Mouse (Mus musculus) limb, embryonic 10.5 days (tissue): Measurements from ENCODE around the gene Trpm3. TPM values are rescaled to one million over a fixed set of nuclear protein-coding genes. Genes with fewer than 3 reads are reported as not detected.

ENCODE experiments used
- DNase-seq: peaks from one replicate; pipeline ENCODE4 v3.0.0-alpha.2; 2017; ENCODE audit warnings: low spot score
- H3K27ac ChIP-seq: fragments of 300-500 bp; sonication (generic); 2 replicates; pipeline ENCODE4 v1.5.1; 2016; ENCODE audit warnings: mild to moderate bottlenecking
- H3K27me3 ChIP-seq: fragments of 300-500 bp; sonication (generic); 2 replicates; pipeline ENCODE4 v1.6.1; 2016; ENCODE audit warnings: low read depth, mild to moderate bottlenecking; ENCODE audit not compliant: poor library complexity, severe bottlenecking
- H3K36me3 ChIP-seq: fragments of 300-500 bp; sonication (generic); 2 replicates; pipeline ENCODE4 v1.6.1; 2016; ENCODE audit warnings: mild to moderate bottlenecking, moderate library complexity
- H3K4me1 ChIP-seq: fragments of 300-500 bp; sonication (generic); 2 replicates; pipeline ENCODE4 v1.6.1; 2016
- H3K4me3 ChIP-seq: fragments of 300-500 bp; sonication (generic); 2 replicates; pipeline ENCODE4 v1.5.1; 2016; ENCODE audit warnings: mild to moderate bottlenecking, moderate library complexity
- H3K9me3 ChIP-seq: fragments of 300-500 bp; sonication (generic); replicated peaks from 2 replicates; pipeline ENCODE4 v1.6.1; 2016; ENCODE audit warnings: mild to moderate bottlenecking
- WGBS: fragments of 180-500 bp; shearing (Covaris S2); methylation state at CpG from one replicate; pipeline ENCODE4 v1.1.7; 2016; 5-methylcytosine and 5-hydroxymethylcytosine counted together
- polyA plus RNA-seq: library from polyadenylated mRNA; unstranded; fragments of >200 nt; fragmentation: Nextera tagmentation; extraction: Ambion mirVana; gene quantifications from 2 replicates; pipeline ENCODE4 v1.2.1, GENCODE M21; 2016

Trpm3 gene
- polyA plus RNA-seq, 1 experiment from 2014 or later, result 0.93 TPM

- H3K9me3 ChIP-seq, result no peaks in the 10 kb centered on the region
- peaks cover 6% of the 10 kb centered on the region for H3K4me1 ChIP-seq
- H3K4me3 ChIP-seq, result no peak overlapping the region
- DNase-seq, result no peak
- H3K36me3 ChIP-seq, result no peaks in the 10 kb centered on the region
- WGBS, result 86% methylated on average over 3 of the region's 3 CpGs
- no peak overlapping the region for H3K27ac ChIP-seq
- no peaks in the 10 kb centered on the region for H3K27me3 ChIP-seq
These were observed 743.8 kb downstream of the Trpm3 start for GRCm38 (mm10) chr19:22882670-22883111.

- Histone ChIP-seq H3K27me3 (no peaks in the 10 kb centered on the region), H3K4me1 (peaks cover 6% of the 10 kb centered on the region), H3K27ac (no peak overlapping the region), H3K9me3 (no peaks in the 10 kb centered on the region), H3K4me3 (no peak overlapping the region), H3K36me3 (no peaks in the 10 kb centered on the region)
- 94% methylated on average over 7 of the region's 7 CpGs for WGBS
- DNase-seq, result no peak
These were observed 744.3 kb downstream of the Trpm3 start for GRCm38 (mm10) chr19:22883154-22883553.

GRCm38 (mm10) chr19:22883744-22884317, 745.0 kb downstream of the Trpm3 start:
- H3K9me3 ChIP-seq, result no peaks in the 10 kb centered on the region
- no peaks in the 10 kb centered on the region for H3K36me3 ChIP-seq
- peak; percentile 49 for DNase-seq
- peaks cover 6% of the 10 kb centered on the region for H3K4me1 ChIP-seq
- H3K4me3 ChIP-seq, result peak overlapping the region; percentile 33
- 26% methylated on average over 18 of the region's 18 CpGs for WGBS
- H3K27ac ChIP-seq, result no peak overlapping the region
- no peaks in the 10 kb centered on the region for H3K27me3 ChIP-seq

- 52% methylated on average over 11 of the region's 11 CpGs for WGBS
- Histone ChIP-seq H3K4me1 (peaks cover 6% of the 10 kb centered on the region), H3K9me3 (no peaks in the 10 kb centered on the region), H3K4me3 (peak overlapping the region; percentile 33), H3K36me3 (no peaks in the 10 kb centered on the region), H3K27me3 (no peaks in the 10 kb centered on the region), H3K27ac (no peak overlapping the region)
- no peak for DNase-seq
These were observed 745.5 kb downstream of the Trpm3 start for GRCm38 (mm10) chr19:22884357-22884756.

- peaks cover 6% of the 10 kb centered on the region for H3K4me1 ChIP-seq
- H3K27me3 ChIP-seq, result no peaks in the 10 kb centered on the region
- 91% methylated on average over 5 of the region's 5 CpGs for WGBS
- no peaks in the 10 kb centered on the region for H3K36me3 ChIP-seq
- H3K27ac ChIP-seq, result no peak overlapping the region
- no peak overlapping the region for H3K4me3 ChIP-seq
- no peaks in the 10 kb centered on the region for H3K9me3 ChIP-seq
- DNase-seq, result no peak
These were observed 746.2 kb downstream of the Trpm3 start for GRCm38 (mm10) chr19:22885051-22885450.

- H3K27ac ChIP-seq, result no peak overlapping the region
- no peaks in the 10 kb centered on the region for H3K9me3 ChIP-seq
- H3K4me1 ChIP-seq, result no peaks in the 10 kb centered on the region
- H3K4me3 ChIP-seq, result no peak overlapping the region
- DNase-seq, result no peak
- H3K27me3 ChIP-seq, result no peaks in the 10 kb centered on the region
- no peaks in the 10 kb centered on the region for H3K36me3 ChIP-seq
- 87% methylated on average over 7 of the region's 7 CpGs for WGBS
These were observed 763.0 kb downstream of the Trpm3 start for GRCm38 (mm10) chr19:22901892-22902291.

- Histone ChIP-seq H3K4me3 (no peak overlapping the region), H3K9me3 (no peaks in the 10 kb centered on the region), H3K27me3 (no peaks in the 10 kb centered on the region), H3K4me1 (no peaks in the 10 kb centered on the region), H3K36me3 (no peaks in the 10 kb centered on the region), H3K27ac (no peak overlapping the region)
- 93% methylated on average over 6 of the region's 6 CpGs for WGBS
- no peak for DNase-seq
These were observed 763.5 kb downstream of the Trpm3 start for GRCm38 (mm10) chr19:22902386-22902785.

- no peaks in the 10 kb centered on the region for H3K27me3 ChIP-seq
- H3K4me1 ChIP-seq, result no peaks in the 10 kb centered on the region
- WGBS, result 90% methylated on average over 11 of the region's 11 CpGs
- H3K27ac ChIP-seq, result no peak overlapping the region
- H3K36me3 ChIP-seq, result no peaks in the 10 kb centered on the region
- no peak for DNase-seq
- no peak overlapping the region for H3K4me3 ChIP-seq
- H3K9me3 ChIP-seq, result no peaks in the 10 kb centered on the region
These were observed 766.2 kb downstream of the Trpm3 start for GRCm38 (mm10) chr19:22905066-22905482.

GRCm38 (mm10) chr19:22910686-22911085, 771.8 kb downstream of the Trpm3 start:
- Histone ChIP-seq H3K36me3 (no peaks in the 10 kb centered on the region), H3K27me3 (no peaks in the 10 kb centered on the region), H3K4me3 (no peak overlapping the region), H3K4me1 (no peaks in the 10 kb centered on the region), H3K9me3 (no peaks in the 10 kb centered on the region), H3K27ac (no peak overlapping the region)
- no peak for DNase-seq
- 84% methylated on average over 6 of the region's 6 CpGs for WGBS

GRCm38 (mm10) chr19:22912971-22913370, 774.1 kb downstream of the Trpm3 start:
- peaks cover 7% of the 10 kb centered on the region; the same call in 1 of the 2 replicates for H3K4me1 ChIP-seq
- no peaks in the 10 kb centered on the region for H3K36me3 ChIP-seq
- H3K9me3 ChIP-seq, result no peaks in the 10 kb centered on the region
- no peak overlapping the region for H3K4me3 ChIP-seq
- no peak overlapping the region for H3K27ac ChIP-seq
- H3K27me3 ChIP-seq, result no peaks in the 10 kb centered on the region
- 89% methylated on average over 4 of the region's 4 CpGs for WGBS
- no peak for DNase-seq

GRCm38 (mm10) chr19:22915868-22916642, 777.2 kb downstream of the Trpm3 start:
- Histone ChIP-seq H3K36me3 (no peaks in the 10 kb centered on the region), H3K4me1 (peaks cover 7% of the 10 kb centered on the region; the same call in 1 of the 2 replicates), H3K9me3 (no peaks in the 10 kb centered on the region), H3K27ac (no peak overlapping the region), H3K4me3 (peak overlapping the region; percentile 43), H3K27me3 (no peaks in the 10 kb centered on the region)
- 23% methylated on average over 16 of the region's 16 CpGs for WGBS
- DNase-seq, result peak; percentile 81

GRCm38 (mm10) chr19:22916643-22917344, 777.9 kb downstream of the Trpm3 start:
- no peak overlapping the region for H3K27ac ChIP-seq
- no peaks in the 10 kb centered on the region for H3K9me3 ChIP-seq
- peaks cover 7% of the 10 kb centered on the region; the same call in 1 of the 2 replicates for H3K4me1 ChIP-seq
- H3K27me3 ChIP-seq, result no peaks in the 10 kb centered on the region
- peak; percentile 35 for DNase-seq
- no peaks in the 10 kb centered on the region for H3K36me3 ChIP-seq
- H3K4me3 ChIP-seq, result no peak overlapping the region
- WGBS, result 62% methylated on average over 18 of the region's 18 CpGs

- no peaks in the 10 kb centered on the region for H3K9me3 ChIP-seq
- WGBS, result 88% methylated on average over 3 of the region's 3 CpGs
- no peak overlapping the region for H3K27ac ChIP-seq
- no peaks in the 10 kb centered on the region for H3K27me3 ChIP-seq
- DNase-seq, result no peak
- no peak overlapping the region for H3K4me3 ChIP-seq
- peaks cover 7% of the 10 kb centered on the region; the same call in 1 of the 2 replicates for H3K4me1 ChIP-seq
- no peaks in the 10 kb centered on the region for H3K36me3 ChIP-seq
These were observed 778.5 kb downstream of the Trpm3 start for GRCm38 (mm10) chr19:22917345-22917735.
